Mouse (Mus musculus): ENCODE measurements at regions not wholly inside any gene's neighbourhood (a gene's known extent, or its start where the extent isn't known, plus 50 kb on each side); places are given as distances from the start of the nearest gene placed in this dataset.
A peak's percentile ranks its signal among the peaks of the same experiment; 100 is the strongest.

DNA sequence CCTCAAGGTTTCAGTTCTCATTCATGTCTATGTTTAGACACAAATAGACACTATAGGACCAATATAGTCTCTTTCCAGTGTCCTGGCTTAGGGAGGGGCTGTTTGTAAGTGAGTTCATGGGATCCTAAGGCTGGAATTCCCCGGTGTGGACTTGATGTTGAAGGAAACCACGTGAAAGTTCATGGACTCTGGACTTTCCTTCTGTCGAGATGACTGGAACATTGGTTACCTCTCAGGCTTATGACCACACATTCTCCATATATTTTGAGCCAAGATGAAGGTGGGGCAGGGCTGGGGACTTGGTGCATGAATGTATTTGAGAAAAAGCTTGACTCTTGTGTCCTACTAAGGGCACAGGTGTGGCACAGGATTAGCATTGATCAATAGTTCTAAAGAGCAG lies 206.3 kb upstream of the Ankrd55 start:
- no peak for DNase-seq

- peak; percentile 12 to 26 for DNase-seq
Observed at GRCm38 (mm10) chr13:112084484-112085278, 203.6 kb upstream of the Ankrd55 start.

DNA sequence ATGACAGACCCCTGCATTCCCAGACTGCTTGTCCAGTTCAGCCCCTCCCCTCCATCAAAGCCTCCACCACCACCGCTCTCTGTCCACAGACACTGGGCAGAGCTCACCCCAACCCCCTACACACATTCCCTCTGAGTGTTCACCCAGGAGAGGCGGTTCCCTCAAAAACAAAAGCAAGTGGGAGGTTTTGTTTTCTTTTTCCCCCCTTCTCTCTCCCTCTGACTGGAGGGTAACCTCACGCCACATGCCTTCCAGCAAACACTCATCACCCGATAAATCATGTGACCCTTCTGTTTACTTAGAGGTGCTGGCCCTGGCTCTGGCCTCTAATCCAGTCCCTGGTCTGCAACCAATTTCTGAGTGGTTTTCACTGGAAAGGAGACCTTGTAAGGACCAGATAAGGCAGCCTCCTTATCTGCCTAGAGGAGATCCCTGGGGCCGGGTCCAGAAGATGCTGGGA lies 199.9 kb upstream of the Ankrd55 start:
- no peak for DNase-seq

DNA sequence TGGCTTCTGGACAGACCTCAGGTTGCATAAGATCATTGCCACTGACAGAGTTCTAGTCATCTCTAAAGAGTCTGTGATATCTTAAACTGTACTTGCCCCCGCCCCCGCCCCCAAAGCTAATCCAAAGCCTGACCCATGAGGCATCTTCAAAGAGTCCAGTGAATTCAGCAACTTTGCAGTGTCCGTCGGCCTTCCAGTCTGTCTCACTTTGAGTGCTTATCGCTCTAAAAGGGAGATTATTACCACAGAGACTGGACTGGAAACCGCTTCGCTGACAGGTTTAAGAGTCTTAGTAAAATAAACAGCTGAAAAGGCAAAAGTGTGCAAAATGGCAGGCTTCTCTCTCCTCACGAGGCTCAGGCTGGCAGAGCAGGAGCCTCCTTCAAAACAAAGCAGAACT lies 197.5 kb upstream of the Ankrd55 start:
- DNase-seq = no peak

DNA sequence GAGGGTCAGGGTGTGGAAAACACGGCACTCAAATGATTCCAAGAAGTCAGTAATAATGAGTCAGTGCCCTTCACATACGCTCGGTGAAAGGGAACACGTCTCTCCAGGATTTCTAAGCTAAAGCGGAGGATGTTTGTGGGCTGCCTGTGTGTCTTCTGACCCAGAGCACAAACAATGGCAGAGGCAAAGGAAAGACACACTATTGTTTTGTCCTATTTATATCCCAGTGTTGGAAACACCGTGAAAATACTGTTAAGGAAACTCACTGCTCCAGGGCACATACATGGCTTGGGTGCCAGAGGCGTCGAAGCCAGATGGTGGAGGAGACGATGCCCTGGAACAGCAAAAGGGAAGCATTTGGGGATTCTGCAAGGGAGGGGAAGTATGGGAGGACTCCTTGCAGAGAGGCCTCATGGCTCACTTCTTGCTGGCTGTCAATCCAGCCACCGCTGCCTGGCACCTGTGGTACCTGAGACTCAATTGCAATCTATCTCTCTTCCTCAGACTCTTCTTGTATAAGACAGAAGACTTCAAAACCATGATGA lies 192.6 kb upstream of the Ankrd55 start:
- DNase-seq = no peak

DNA sequence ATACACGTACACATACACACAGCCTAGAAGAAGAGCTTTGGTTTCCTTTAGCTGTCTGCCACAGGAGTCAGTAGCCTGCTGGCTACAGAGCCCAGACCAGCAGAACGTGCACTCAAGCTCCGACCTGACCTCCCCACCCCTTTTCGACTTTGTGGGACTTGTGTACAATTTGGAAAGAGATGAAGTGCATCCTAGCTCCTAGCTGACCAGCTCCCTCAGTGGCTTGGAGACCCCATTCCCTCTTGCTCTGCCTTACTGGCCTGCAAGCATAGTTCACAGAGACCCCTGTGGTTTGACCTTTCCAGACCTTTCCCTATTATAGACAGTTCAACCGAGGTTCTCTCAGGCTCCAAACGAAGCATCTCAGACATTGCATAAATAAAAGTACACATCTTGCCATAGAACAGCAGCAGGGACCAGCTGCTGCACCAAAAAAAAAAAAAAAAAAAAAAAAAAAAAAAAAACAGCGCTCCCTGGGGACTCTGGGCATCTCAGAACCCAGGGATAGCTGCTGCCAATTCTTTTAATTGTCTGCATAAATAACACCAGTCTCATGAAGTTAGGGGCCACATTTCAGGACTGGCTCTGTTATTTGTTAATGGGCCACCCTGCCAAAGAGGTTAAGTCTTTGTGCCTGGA lies 188.2 kb upstream of the Ankrd55 start:
- DNase-seq = no peak

DNA sequence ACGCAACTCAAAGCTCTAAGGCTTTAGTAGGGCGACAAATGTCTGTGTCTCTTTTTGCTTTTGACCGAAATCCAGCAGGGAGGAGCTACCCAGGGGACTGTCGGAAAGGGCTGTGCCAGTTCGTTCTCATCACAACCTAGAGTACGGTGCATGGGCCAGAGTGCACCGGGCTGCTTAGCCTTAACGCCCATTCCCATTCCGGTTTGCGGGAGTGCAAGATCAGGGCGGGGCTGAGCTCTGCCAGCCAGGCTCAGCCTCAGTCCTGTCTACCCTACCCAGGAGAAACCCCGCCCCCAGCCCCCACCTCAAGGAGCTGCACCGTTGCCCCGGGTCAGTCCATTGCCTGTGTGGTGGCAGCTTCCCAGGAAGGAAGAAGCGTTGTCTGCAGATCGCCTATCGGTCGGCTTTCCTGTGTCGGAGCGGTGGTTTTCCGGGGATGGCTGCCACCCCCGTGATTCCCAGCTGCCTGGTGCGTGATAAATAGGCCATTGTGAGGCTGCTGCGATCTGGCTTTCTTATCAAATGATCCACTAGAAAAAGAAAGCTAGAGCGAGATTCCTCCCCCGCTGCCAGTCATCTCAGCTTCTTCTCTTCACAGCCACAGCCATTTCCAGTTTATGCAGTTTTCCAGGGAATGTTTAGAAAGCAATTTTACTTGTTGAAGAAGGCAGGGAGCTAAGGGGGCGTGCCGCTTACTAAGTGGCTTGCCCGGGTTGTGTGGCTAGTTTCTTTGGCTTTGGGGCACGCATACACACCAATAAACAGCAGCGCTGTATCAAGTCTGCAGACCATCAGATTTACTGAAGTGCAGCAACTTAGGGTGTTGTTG lies 187.4 kb upstream of the Ankrd55 start:
- peak; percentile 45 to 47 for DNase-seq

DNA sequence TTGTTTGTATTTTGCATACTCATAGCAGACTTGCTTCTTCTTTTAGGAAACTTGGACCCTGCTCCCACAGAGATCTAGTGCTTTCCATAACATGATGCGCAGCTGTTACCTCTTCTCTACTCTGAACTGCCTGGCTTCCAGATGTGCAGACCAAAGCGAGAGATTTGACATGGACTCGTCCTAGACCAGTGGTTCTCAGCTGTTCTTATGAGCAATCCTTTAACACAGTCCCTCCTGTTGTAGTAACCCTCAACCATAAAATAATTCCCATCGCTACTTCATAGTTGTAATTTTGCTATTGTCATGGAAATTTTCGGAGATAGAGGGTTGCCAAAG lies 186.9 kb upstream of the Ankrd55 start:
- DNase-seq = no peak

- no peak for DNase-seq
Observed at GRCm38 (mm10) chr13:112105953-112106352, 182.3 kb upstream of the Ankrd55 start.

DNA sequence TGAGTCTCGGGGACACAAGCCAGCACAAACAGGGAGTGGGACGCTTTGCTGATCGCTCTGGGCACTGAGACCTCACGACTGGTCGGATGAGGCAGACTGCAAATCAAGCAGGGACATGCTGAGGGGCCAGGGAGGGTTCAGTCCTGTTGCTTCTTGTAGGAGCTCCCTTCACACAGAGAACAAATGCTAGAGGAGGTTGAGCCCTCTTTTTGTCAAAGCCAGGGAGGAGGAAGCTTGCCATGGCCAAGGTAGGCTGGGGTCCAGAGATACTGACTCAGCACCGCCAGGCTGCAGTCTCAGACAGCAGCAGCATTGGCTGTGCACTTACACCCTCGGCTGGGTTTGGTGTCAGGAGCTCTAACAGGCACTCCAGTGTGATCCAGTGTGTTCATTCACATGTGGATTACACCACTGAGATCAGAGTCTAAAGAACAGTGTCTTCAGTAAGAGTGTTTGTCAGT lies 173.5 kb upstream of the Ankrd55 start:
- no peak for DNase-seq

DNA sequence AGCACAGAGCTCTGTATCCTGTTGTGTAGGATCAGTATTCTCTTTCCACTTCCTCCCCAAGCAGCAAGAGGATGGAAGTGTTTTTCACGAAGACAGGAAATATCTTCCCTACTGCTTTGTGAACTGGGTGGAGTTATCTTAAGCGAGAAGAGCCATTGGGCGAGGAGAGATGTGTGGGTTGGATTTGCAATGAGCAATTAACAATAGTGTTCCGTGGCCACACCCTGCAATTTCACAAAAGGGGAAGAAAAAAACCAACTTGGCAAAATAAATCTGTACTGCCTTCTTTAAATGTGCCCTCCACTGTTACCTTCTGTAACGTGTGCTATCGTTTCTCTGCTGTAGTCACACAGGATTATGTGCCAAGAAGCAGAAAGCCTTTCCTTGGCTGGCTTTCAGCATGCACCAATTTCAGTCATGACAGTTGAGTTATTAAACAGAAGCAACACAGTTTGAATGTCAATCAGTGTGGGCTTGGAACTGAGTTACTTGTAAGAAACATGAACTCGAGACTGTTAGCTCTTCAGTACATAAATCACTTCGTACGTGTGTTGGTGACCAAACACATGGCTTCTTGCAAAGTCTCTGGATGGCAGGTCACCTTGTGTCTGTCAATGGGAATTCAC lies 172.0 kb upstream of the Ankrd55 start:
- peak in 1 of 2 experiments; percentile 10 for DNase-seq

- no peak for DNase-seq
Observed at GRCm38 (mm10) chr13:112118564-112118963, 169.7 kb upstream of the Ankrd55 start.

DNA sequence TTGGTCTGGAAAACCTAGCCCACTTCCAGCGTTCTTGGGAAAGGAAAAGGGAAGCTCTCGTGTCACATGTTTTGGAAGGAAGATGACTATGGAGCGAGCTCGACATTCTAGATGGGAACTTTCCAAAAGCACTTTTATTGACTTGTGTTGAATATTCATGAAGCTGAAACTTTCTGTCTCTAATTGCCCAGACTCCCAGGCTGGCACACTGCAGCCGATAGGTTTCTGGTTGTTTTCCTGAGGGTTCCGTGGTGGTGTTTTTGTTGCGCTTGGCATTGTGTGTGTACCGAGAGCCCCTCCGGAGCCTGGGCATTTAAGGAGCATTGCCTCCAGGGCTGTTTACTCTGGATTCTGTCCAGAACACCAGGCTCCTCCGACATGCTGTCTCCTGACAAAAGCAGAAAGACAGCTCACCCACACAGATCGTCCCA lies 168.6 kb upstream of the Ankrd55 start:
- DNase-seq = no peak

DNA sequence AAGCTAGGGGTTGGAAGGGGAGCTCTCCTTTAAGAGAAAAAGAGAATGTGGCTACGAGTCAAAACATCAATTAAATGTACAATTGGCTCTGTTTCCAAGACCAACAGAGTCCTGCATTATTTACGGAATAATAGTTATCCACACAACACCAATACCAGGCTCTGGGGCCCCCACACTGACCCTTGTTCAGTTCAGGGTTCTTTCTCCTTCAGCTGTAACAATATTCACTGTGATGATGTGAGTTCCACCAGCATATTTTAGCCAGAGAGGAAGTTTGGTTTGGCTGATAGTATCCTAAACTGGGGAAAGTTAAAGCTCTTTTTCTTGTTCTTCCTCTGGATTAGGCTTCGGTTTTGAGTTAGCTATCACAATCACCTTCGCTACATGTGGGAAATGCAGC lies 167.9 kb upstream of the Ankrd55 start:
- no peak for DNase-seq

DNA sequence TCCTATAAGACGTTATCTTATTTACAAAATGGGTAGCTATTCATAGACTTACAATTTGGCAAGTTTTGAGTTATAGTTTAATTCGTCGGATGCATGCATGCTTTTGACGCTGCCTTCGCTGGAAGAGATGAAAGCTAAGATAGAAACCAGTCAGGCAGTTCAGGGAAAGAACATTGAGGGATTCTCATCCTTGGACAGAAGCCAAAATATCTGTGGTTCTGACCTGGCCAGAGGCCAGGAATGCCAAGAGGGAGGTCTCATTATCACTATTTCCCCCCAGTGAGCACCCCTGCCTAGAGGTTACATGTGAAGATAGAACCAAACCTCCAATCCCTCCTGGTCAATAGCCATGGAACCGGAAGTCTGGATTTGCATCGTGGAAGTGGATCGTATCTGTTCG lies 167.1 kb upstream of the Ankrd55 start:
- DNase-seq = no peak

DNA sequence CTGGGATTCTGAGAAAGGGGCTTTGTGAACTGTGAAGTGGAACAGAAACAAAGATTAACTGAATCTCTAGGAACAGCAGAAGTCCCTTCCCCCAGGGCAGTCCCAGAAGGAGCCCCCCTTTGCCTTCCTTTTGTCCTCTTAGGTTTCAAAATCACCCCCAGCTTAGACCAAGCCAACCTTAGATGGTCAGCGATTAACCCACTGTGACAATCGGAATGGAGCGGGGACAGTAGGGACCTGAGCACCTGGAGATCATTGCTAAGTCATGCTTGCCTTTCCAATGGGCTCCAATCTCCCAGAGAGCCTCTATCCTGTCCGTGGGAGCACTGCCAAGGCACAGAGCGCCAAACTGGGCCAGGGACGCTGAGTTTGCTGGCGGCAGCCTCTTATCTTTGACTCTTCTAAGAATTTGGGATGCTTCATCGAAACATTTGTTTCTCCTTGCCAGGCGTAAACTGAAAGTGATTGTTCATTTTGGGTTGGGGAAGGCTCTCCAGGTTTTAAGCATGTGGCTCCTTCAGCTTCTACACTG lies 165.3 kb upstream of the Ankrd55 start:
- DNase-seq = no peak

GRCm38 (mm10) chr13:112125769-112126469 lies 162.3 kb upstream of the Ankrd55 start:
- DNase-seq = no peak

DNA sequence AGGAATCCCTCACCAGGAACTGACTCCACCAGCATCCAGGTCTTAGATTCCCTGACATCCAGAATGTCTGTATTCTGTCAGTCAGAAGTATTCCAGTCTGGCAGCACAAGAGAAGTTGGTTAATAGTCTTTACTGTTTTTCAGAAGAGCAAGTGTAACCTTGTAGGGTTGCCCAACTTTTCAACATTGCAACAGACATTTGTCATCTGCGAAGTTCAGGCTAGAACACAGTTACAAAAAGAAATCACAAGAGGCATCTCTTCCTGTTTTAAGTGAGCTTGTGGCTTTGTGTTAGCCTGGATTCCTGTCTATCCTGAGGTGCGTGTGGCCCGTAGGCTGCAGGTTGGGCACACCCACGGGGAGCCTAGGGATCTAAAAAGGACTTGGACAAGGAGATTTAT lies 158.0 kb upstream of the Ankrd55 start:
- DNase-seq = no peak

DNA sequence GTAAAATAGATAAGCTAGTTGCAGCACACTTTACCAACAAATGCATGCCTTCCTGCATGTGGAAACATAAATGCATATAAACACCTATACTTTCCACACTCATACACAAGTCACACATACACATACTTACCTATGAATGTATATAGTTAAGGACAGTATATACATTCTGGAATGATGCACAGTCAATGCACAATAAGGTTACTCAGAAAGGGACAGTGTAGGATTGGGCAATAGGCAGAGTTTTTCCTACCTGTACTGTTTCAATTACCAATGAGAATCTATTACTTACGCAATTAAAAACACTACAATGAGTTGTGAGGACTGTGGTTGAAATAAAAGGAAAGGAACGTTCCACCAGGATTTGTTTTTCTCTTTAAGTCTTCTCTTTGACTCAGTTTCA lies 157.5 kb upstream of the Ankrd55 start:
- no peak for DNase-seq

- DNase-seq = no peak
Observed at GRCm38 (mm10) chr13:112131191-112131590, 157.1 kb upstream of the Ankrd55 start.

- no peak for DNase-seq
Observed at GRCm38 (mm10) chr13:112133736-112134135, 154.5 kb upstream of the Ankrd55 start.

- no peak for DNase-seq
Observed at GRCm38 (mm10) chr13:112134701-112135100, 153.6 kb upstream of the Ankrd55 start.

All from B cell, adult 2 months (primary cell).